Mouse (Mus musculus): ENCODE data around the gene Siah3.

GRCm38 (mm10) chr14:75409772-75410171 is 46.0 kb upstream of the Siah3 start:
- TF ChIP-seq POLR2A (IDR thresholded peaks at IDR 0.05; ENCODE audit: low read depth, low read length) (no peak), CTCF (IDR thresholded peaks at IDR 0.05; ENCODE audit: extremely low read depth, insufficient read depth, insufficient read length, insufficient replicate concordance) (no peak)

Data from spleen, adult 2 months (tissue).